Mouse (Mus musculus) heart, adult 2 months (tissue): ENCODE measurements around the gene Proser2. TPM values are rescaled to one million over a fixed set of nuclear protein-coding genes. Genes with fewer than 3 reads are reported as not detected.

Source experiments
- DNase-seq, 2 experiments: peaks; one replicate each; pipeline ENCODE4 v3.0.0; 2021
- H3K27ac ChIP-seq: fragments of 200-600 bp; 2 replicates; pipeline ENCODE4 v1.8.1; 2022
- H3K27me3 ChIP-seq: fragments of 200-500 bp; 2 replicates; pipeline ENCODE4 v1.6.1; 2012; ENCODE audit warnings: mild to moderate bottlenecking, low read length, inconsistent platforms, mixed read lengths; ENCODE audit not compliant: control insufficient read depth, insufficient read depth
- H3K36me3 ChIP-seq: fragments of 200-500 bp; 2 replicates; pipeline ENCODE4 v1.6.1; 2012; ENCODE audit warnings: low read length, inconsistent platforms; ENCODE audit not compliant: control insufficient read depth, insufficient read depth
- H3K4me1 ChIP-seq: fragments of 200-500 bp; 2 replicates; pipeline ENCODE4 v1.6.1; 2011; ENCODE audit warnings: low read length; ENCODE audit not compliant: control insufficient read depth, insufficient read depth
- H3K4me3 ChIP-seq: fragments of 200-600 bp; 2 replicates; pipeline ENCODE4 v1.8.1; 2022
- H3K79me2 ChIP-seq: fragments of 200-500 bp; replicated peaks from 2 replicates; pipeline ENCODE4 v1.6.1; 2012; ENCODE audit warnings: mild to moderate bottlenecking, inconsistent platforms, low read length, moderate library complexity, mixed read lengths; ENCODE audit not compliant: control insufficient read depth, insufficient read depth
- H3K9ac ChIP-seq: fragments of 200-500 bp; 2 replicates; pipeline ENCODE4 v1.6.1; 2012; ENCODE audit warnings: low read depth, mild to moderate bottlenecking, control low read depth, inconsistent platforms, low read length, mixed read lengths
- CTCF ChIP-seq: fragments of 200-600 bp; IDR thresholded peaks from 2 replicates; pipeline ENCODE4 v1.8.1; 2022; ENCODE audit warnings: antibody characterized with exemption, mild to moderate bottlenecking, moderate library complexity
- EP300 ChIP-seq: fragments of 200-500 bp; IDR thresholded peaks from 2 replicates; pipeline ENCODE4 v1.6.1; 2011; ENCODE audit warnings: low read depth, low read length, control low read depth; ENCODE audit not compliant: insufficient read depth
- POLR2A ChIP-seq: fragments of 200-500 bp; IDR thresholded peaks from 2 replicates; pipeline ENCODE4 v1.6.1; 2011; ENCODE audit warnings: mild to moderate bottlenecking, low read depth, low read length, control low read depth; ENCODE audit not compliant: insufficient read depth
- WGBS: fragments of 180-500 bp; shearing (Covaris S2); methylation state at CpG from one replicate; pipeline ENCODE4 v1.1.7; 2018; 5-methylcytosine and 5-hydroxymethylcytosine counted together
- intact Hi-C: fragments of 180-260 bp; cut with DNase I; formaldehyde crosslinking; loops from one replicate; pipeline ENCODE4 v1.15.1; 2025
- polyA plus RNA-seq: library from polyadenylated mRNA; depleted of rRNA; stranded (reverse); fragments of >200 nt; gene quantifications from 2 replicates; pipeline ENCODE4 v1.2.3, GENCODE M21; 2012
- total RNA-seq, 2 experiments: library from RNA; stranded (reverse); gene quantifications; 2 replicates each; pipeline ENCODE4 v1.2.3; 2021

Proser2 gene
- total and polyA plus RNA-seq, 3 experiments, result 4.7 to 16.6 (median 12.2) TPM

DNA sequence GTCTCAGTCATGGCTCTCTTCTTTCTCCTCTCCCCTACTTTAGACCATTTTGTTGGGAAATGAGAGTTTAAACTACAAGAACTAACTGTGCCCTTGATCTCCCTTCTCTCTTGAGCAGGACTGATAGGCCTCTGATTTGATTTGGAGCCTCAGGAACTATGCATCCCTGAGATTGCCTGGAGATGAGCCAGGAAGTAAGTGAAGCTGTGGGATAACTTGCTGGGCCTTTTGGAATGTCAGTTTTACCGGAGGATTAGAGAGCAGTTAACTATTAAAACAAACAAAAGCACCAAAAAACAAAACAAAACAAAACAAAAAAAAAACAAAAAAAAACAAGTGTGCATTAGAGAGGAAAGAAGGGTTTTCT lies 54.5 kb downstream of the Proser2 start:
- WGBS, result 33% methylated on average over 1 of the region's 1 CpGs
- no peak overlapping the region for H3K9ac ChIP-seq
- H3K27ac ChIP-seq, result no peak overlapping the region
- H3K79me2 ChIP-seq, result no peaks in the 10 kb centered on the region
- H3K27me3 ChIP-seq, result no peaks in the 10 kb centered on the region
- intact Hi-C loops, result no loop called here
- DNase-seq, result no peak
- no peaks in the 10 kb centered on the region for H3K36me3 ChIP-seq
- H3K4me3 ChIP-seq, result no peak overlapping the region
- 0 out of 2 replicates have a peak, but pooled peaks cover 1% of the 10 kb centered on the region for H3K4me1 ChIP-seq
- TF ChIP-seq CTCF (no peak), POLR2A (no peak), EP300 (no peak)

DNA sequence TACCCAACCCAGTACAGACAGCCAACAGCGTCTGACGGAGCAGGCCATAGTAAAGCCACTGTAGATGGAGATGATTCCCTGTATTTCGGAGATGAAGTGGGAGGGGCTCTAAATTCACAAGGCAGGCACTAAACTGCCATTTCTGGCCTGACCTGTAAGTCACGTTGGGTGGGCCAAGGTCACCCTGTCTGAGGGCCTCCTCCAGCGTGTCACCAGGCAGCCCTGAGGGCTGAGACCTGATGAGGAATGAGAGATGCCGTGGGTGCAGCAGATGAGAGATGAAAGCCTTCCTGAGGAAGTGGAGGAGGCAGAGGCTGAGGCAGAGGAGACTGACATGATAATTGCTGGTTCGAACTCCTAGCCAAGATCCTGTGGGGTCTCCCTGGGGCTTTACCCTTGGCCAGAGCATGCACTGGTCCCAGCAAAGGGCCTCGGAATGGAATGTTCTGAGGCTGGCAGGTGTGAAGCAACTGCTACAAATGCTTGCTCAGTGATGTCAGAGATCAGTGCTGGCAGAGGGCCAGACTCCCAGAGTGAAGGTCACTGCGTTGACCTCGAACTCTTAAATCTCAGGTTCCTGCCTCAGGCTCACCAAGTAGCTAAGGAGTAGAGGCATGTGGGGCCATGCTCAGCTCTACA lies 55.0 kb downstream of the Proser2 start:
- Histone ChIP-seq H3K27me3 (no peaks in the 10 kb centered on the region), H3K36me3 (no peaks in the 10 kb centered on the region), H3K4me3 (no peak overlapping the region), H3K9ac (no peak overlapping the region), H3K4me1 (0 out of 2 replicates have a peak, but pooled peaks cover 1% of the 10 kb centered on the region), H3K27ac (no peak overlapping the region), H3K79me2 (no peaks in the 10 kb centered on the region)
- intact Hi-C loops, result no loop called here
- WGBS, result 53% methylated on average over 10 of the region's 10 CpGs
- no peak for TF ChIP-seq CTCF
- TF ChIP-seq POLR2A, result no peak
- no peak for TF ChIP-seq EP300
- DNase-seq, result peak in 1 of 2 experiments; percentile 37

DNA sequence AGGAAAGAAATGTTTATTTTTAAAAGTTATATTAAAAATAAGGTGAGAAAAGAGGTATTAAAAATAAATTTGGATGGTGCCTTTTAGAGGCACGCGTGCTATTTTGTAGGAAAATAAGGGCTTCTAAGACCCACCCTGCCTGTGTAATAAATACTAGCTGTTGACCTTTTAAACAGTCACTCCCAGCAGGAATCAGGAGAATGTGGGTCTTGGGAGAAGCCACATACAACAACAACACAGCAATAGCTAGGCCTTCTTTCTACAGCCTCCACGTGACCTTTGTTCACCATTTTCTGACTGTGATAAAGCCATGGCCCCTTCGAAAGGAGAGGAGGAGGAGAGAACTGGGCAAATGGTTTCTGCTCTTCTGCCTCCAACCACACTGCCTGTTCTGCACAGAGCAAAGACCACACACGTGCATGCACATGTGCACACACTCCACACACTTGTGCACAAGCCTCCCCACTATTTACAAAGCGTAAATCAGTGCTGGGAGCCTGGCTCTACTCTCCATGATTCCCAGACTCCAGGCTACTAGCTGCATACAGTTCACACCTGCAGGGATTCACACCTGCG lies 57.2 kb downstream of the Proser2 start:
- H3K27ac ChIP-seq, result no peak overlapping the region
- H3K27me3 ChIP-seq, result no peaks in the 10 kb centered on the region
- WGBS, result 81% methylated on average over 7 of the region's 7 CpGs
- TF ChIP-seq POLR2A (no peak), CTCF (no peak), EP300 (no peak)
- no peak for DNase-seq
- H3K4me1 ChIP-seq, result 0 out of 2 replicates have a peak, but pooled peaks cover 1% of the 10 kb centered on the region
- H3K36me3 ChIP-seq, result no peaks in the 10 kb centered on the region
- no peak overlapping the region for H3K9ac ChIP-seq
- intact Hi-C loops, result no loop called here
- H3K4me3 ChIP-seq, result no peak overlapping the region
- no peaks in the 10 kb centered on the region for H3K79me2 ChIP-seq

DNA sequence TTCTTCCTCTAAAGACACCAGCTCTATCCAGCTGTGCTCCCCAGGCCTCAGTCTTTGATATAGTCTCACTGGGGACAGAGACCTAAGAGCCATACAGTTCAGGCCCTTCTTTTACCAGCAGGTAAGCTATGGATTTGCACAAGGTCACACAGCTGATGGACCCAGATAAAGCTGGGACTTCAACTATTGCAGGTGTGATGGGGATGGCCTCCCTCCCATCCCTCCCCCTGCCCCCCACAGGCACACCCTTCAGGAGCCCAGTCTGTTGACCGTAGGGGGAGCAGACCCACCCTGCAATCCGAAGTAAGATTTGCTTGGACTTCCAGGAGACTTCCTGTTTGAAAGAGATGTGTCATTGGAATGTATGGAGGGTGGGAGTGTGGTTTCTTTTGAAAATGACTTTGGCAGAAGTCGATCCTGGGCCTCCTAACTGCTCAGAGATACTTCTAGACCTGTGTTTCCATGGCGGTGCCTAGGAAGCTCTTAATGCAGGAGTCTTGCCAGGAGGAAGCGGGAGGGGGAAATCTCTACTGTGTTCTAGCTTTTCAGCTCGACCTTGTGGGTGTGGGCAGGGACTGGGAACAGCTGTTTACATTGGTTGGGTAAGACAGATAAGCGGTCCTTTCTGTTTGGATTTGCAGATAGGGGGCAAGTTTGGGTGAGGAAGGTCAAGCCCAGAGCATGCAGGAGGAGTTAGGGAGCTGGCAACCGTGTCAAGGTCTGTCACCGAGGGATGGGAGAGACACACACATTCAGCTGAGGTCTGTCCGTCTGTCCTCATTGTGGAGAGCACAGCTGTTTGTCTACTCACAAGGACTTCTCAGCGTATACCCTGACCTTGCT lies 58.2 kb downstream of the Proser2 start:
- Histone ChIP-seq H3K4me3 (no peak overlapping the region), H3K27ac (no peak overlapping the region), H3K79me2 (no peaks in the 10 kb centered on the region), H3K4me1 (0 out of 2 replicates have a peak, but pooled peaks cover 1% of the 10 kb centered on the region), H3K9ac (no peak overlapping the region), H3K36me3 (no peaks in the 10 kb centered on the region), H3K27me3 (no peaks in the 10 kb centered on the region)
- intact Hi-C loops, result no loop called here
- TF ChIP-seq CTCF (no peak), POLR2A (no peak), EP300 (no peak)
- 36% methylated on average over 11 of the region's 11 CpGs for WGBS
- DNase-seq, result peak in 1 of 2 experiments; percentile 24

DNA sequence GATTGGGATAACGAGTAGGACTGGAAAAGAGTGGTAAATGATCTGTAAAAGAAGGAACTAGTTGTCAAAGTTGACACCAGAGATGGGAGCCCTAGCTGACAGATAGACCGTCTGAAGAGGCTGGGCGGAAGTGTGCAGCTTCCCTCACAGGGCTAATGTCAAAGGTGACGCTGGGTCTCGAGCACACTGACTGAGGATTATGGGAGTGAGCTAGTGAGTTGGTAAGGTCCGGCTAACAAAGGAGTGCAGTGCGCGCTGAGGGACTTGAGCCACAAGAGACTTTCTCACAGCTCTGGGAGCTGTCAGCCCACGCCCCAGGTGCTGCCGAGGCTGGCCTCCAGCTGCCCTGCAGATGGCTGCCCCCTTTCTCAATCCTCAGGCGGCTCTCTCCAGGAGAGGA lies 59.1 kb downstream of the Proser2 start:
- no peak overlapping the region for H3K9ac ChIP-seq
- no peak overlapping the region for H3K4me3 ChIP-seq
- WGBS, result 66% methylated on average over 11 of the region's 11 CpGs

DNA sequence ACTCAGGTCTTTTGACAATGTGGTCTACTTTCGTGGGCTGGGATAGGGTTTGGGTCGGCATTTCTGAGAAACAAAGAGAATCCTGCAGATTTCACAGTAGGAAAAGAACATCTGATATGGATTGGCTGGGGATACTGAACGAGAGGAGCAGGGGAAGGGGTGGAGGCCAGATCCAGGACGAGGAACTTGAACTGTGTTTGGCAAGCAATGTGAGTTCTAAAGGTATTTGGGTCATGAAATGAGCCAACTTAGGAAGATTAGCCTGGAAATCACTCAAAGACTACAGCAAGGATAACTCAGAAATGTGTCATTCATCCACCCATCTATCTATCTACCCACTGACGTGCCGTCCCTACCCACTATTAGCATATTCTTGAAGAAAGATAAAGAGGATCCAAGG lies 62.7 kb downstream of the Proser2 start:
- 70% methylated on average over 6 of the region's 6 CpGs for WGBS
- TF ChIP-seq CTCF (no peak), POLR2A (no peak), EP300 (no peak)
- H3K36me3 ChIP-seq, result no peaks in the 10 kb centered on the region

More for the DNA sequence above, 59.1 kb downstream of the Proser2 start:
- no peak overlapping the region for H3K27ac ChIP-seq
- no peaks in the 10 kb centered on the region for H3K36me3 ChIP-seq
- intact Hi-C loops, result no loop called here
- no peak for TF ChIP-seq POLR2A
- TF ChIP-seq EP300, result no peak
- TF ChIP-seq CTCF, result no peak
- no peak for DNase-seq
- 0 out of 2 replicates have a peak, but pooled peaks cover 1% of the 10 kb centered on the region for H3K4me1 ChIP-seq
- H3K79me2 ChIP-seq, result no peaks in the 10 kb centered on the region
- H3K27me3 ChIP-seq, result no peaks in the 10 kb centered on the region

More for the DNA sequence above, 62.7 kb downstream of the Proser2 start:
- Histone ChIP-seq H3K27me3 (no peaks in the 10 kb centered on the region), H3K79me2 (no peaks in the 10 kb centered on the region), H3K9ac (no peak overlapping the region), H3K27ac (no peak overlapping the region), H3K4me3 (no peak overlapping the region), H3K4me1 (0 out of 2 replicates have a peak, but pooled peaks cover 1% of the 10 kb centered on the region)
- intact Hi-C loops, result no loop called here
- no peak for DNase-seq
